14 mouse cellular contexts compared by ENCODE assay signal in genomic region chr12:29258966-29259365, GRCm38 (mm10).
A peak's percentile ranks its signal among the peaks of the same experiment; 100 is the strongest.
DNase-seq lines count a peak whose midpoint lies in the region; ATAC-seq lines count a peak whose summit lies in the region.
"Had no signal": no experiment of that assay in that cellular context is flagged by ENCODE, and none has a peak within 500 bp of the region (broad histone marks: within the 10 kb centered on the region; RNA-seq: fewer than 3 reads in every experiment).

No protein-coding gene starts in this region.

- WGBS in heart, embryonic 14.5 days = 64% methylated on average over 7 of the region's 7 CpGs
- WGBS in neural tube, embryonic 13.5 days = 70% methylated on average over 7 of the region's 7 CpGs
- 81% methylated on average over 7 of the region's 7 CpGs for WGBS in midbrain, embryonic 11.5 days

- H3K9me3 ChIP-seq in heart, embryonic 14.5 days (ENCODE audit: control insufficient read depth, low read length) = no peaks in the 10 kb centered on the region
- H3K9me3 ChIP-seq in neural tube, embryonic 13.5 days = no peaks in the 10 kb centered on the region
- H3K9me3 ChIP-seq in midbrain, embryonic 11.5 days (ENCODE audit: control insufficient read depth, low read length) = no peaks in the 10 kb centered on the region
- H3K9me3 ChIP-seq: kidney, embryonic 15.5 days; neural tube, embryonic 12.5 days had no signal

- no peaks in the 10 kb centered on the region for H3K27me3 ChIP-seq in heart, embryonic 14.5 days (ENCODE audit: control insufficient read depth, insufficient read depth, low read length)
- no peaks in the 10 kb centered on the region for H3K27me3 ChIP-seq in neural tube, embryonic 13.5 days
- no peaks in the 10 kb centered on the region for H3K27me3 ChIP-seq in midbrain, embryonic 11.5 days (ENCODE audit: control insufficient read depth, insufficient read depth, low read length)
- H3K27me3 ChIP-seq: kidney, embryonic 15.5 days; neural tube, embryonic 12.5 days had no signal

- H3K27ac ChIP-seq in heart, embryonic 14.5 days (replicated peaks in 1 of 2; ENCODE audit: control insufficient read depth in 1 of 2, insufficient read depth in 1 of 2, low read depth in 2 of 2, low read length in 2 of 2) = peak overlapping the region; percentile 55 to 76; a peak in 2 of 4 replicates
- H3K27ac ChIP-seq in neural tube, embryonic 13.5 days (replicated peaks) = peak overlapping the region; percentile 93
- peak overlapping the region; percentile 57; the same call in 1 of the 2 replicates for H3K27ac ChIP-seq in midbrain, embryonic 11.5 days (ENCODE audit: low read depth, low read length)
- H3K27ac ChIP-seq: gastrocnemius, adult 2 months had no signal

- no peak overlapping the region for H3K9ac ChIP-seq in heart, embryonic 14.5 days (ENCODE audit: low read length)
- no peak overlapping the region; the same call in 1 of the 2 replicates for H3K9ac ChIP-seq in neural tube, embryonic 13.5 days
- no peak overlapping the region for H3K9ac ChIP-seq in midbrain, embryonic 11.5 days (ENCODE audit: low read length)
- H3K9ac ChIP-seq: kidney, embryonic 15.5 days; liver, postnatal 0 days; neural tube, embryonic 12.5 days had no signal

- H3K4me2 ChIP-seq in heart, embryonic 14.5 days (ENCODE audit: low read length) = peak overlapping the region; percentile 31; the same call in 1 of the 2 replicates
- no peak overlapping the region for H3K4me2 ChIP-seq in neural tube, embryonic 13.5 days
- no peak overlapping the region for H3K4me2 ChIP-seq in midbrain, embryonic 11.5 days
- H3K4me2 ChIP-seq: kidney, embryonic 15.5 days had no signal

- intact Hi-C loops in heart, postnatal 36 days (cut with DNase I) = no loop called here

- H3K4me3 ChIP-seq in heart, embryonic 14.5 days (ENCODE audit: control insufficient read depth in 1 of 2, insufficient read depth in 1 of 2, low read depth in 1 of 2, low read length in 2 of 2) = no peak overlapping the region
- no peak overlapping the region for H3K4me3 ChIP-seq in neural tube, embryonic 13.5 days
- H3K4me3 ChIP-seq in midbrain, embryonic 11.5 days (ENCODE audit: low read depth, low read length) = no peak overlapping the region
- H3K4me3 ChIP-seq: gastrocnemius, adult 2 months; kidney, embryonic 15.5 days; neural tube, embryonic 12.5 days had no signal

- ATAC-seq in heart, embryonic 14.5 days (ENCODE audit: insufficient number of reproducible peaks, insufficient read depth, low FRiP score, low read depth) = no peak
- ATAC-seq in neural tube, embryonic 13.5 days (ENCODE audit: low read depth) = no peak
- no peak for ATAC-seq in midbrain, embryonic 11.5 days (ENCODE audit: low FRiP score)
- ATAC-seq: inflammation-experienced regulatory T-cells, adult 6 months; liver, postnatal 0 days had no signal

- no peak for DNase-seq in heart, postnatal 36 days
- DNase-seq in neural tube, embryonic 10.5 days (ENCODE audit: extremely low spot score, low spot score) = no peak
- DNase-seq in midbrain, embryonic 11.5 days (ENCODE audit: low spot score, missing footprints) = peak; percentile 77
- DNase-seq in adrenal gland, postnatal 25 days = no peak
- DNase-seq in cerebellum, postnatal 25 days = no peak
- DNase-seq: adrenal gland, adult 8-10 months; gastrocnemius, adult 2 months; liver, postnatal 0 days had no signal

- no peaks in the 10 kb centered on the region for H3K36me3 ChIP-seq in heart, embryonic 14.5 days (ENCODE audit: control insufficient read depth, insufficient read depth, low read length)
- H3K36me3 ChIP-seq in neural tube, embryonic 13.5 days = no peaks in the 10 kb centered on the region
- H3K36me3 ChIP-seq in midbrain, embryonic 11.5 days (ENCODE audit: control insufficient read depth, insufficient read depth, low read length) = no peaks in the 10 kb centered on the region
- H3K36me3 ChIP-seq: G1E; kidney, embryonic 15.5 days; neural tube, embryonic 12.5 days had no signal

- H3K4me1 ChIP-seq in heart, embryonic 14.5 days (ENCODE audit: control insufficient read depth in 2 of 2, insufficient read depth in 2 of 2, low read length in 2 of 2) = peaks cover 16 to 23% of the 10 kb centered on the region in 2 experiments
- peaks cover 27% of the 10 kb centered on the region for H3K4me1 ChIP-seq in neural tube, embryonic 13.5 days (replicated peaks)
- peaks cover 25% of the 10 kb centered on the region for H3K4me1 ChIP-seq in midbrain, embryonic 11.5 days (ENCODE audit: control insufficient read depth, insufficient read depth, low read length)
